Mouse (Mus musculus) kidney, adult 2 months (tissue): ENCODE data around the gene Cox19. TPM values are rescaled to one million over a fixed set of nuclear protein-coding genes. Genes with fewer than 3 reads are reported as not detected.

Source experiments
- DNase-seq: peaks from one replicate; pipeline ENCODE4 v3.0.0; 2021
- H3K27ac ChIP-seq: fragments of 200-500 bp; 2 replicates; pipeline ENCODE4 v1.5.1; 2012; ENCODE audit warnings: low read depth, low read length, control low read depth, inconsistent platforms; ENCODE audit not compliant: insufficient read depth
- H3K27me3 ChIP-seq: fragments of 200-500 bp; replicated peaks from 2 replicates; pipeline ENCODE4 v1.6.1; 2012; ENCODE audit warnings: mild to moderate bottlenecking, moderate library complexity, low read length, inconsistent platforms; ENCODE audit not compliant: control insufficient read depth, insufficient read depth
- H3K36me3 ChIP-seq: fragments of 200-500 bp; 2 replicates; pipeline ENCODE4 v1.6.1; 2012; ENCODE audit warnings: mild to moderate bottlenecking, moderate library complexity, low read length, inconsistent platforms; ENCODE audit not compliant: control insufficient read depth, insufficient read depth
- H3K4me1 ChIP-seq: fragments of 200-500 bp; 2 replicates; pipeline ENCODE4 v1.6.1; 2011; ENCODE audit warnings: low read length; ENCODE audit not compliant: control insufficient read depth, insufficient read depth
- H3K4me3 ChIP-seq: fragments of 200-500 bp; 2 replicates; pipeline ENCODE4 v1.5.1; 2011; ENCODE audit warnings: mild to moderate bottlenecking, low read depth, low read length, control low read depth; ENCODE audit not compliant: insufficient read depth
- CTCF ChIP-seq: fragments of 200-500 bp; conservative IDR thresholded peaks from 2 replicates; pipeline ENCODE4 v1.5.1; 2011; ENCODE audit warnings: low read depth, mild to moderate bottlenecking, control low read depth, low read length, moderate library complexity, mixed read lengths; ENCODE audit not compliant: insufficient read depth, insufficient read length
- POLR2A ChIP-seq: fragments of 200-500 bp; IDR thresholded peaks from one replicate; pipeline ENCODE4 v1.6.1; 2011; ENCODE audit warnings: low read depth, low read length, control low read depth
- WGBS: fragments of 180-500 bp; shearing (Covaris S2); methylation state at CpG from one replicate; pipeline ENCODE4 v1.1.7; 2018; 5-methylcytosine and 5-hydroxymethylcytosine counted together
- polyA plus RNA-seq: library from polyadenylated mRNA; depleted of rRNA; stranded (reverse); fragments of >200 nt; gene quantifications from 2 replicates; pipeline ENCODE4 v1.2.3, GENCODE M21; 2012

Cox19 gene
- polyA plus RNA-seq, 1 experiment: 114 TPM

- Histone ChIP-seq H3K4me3 (peak overlapping the region; percentile 42), H3K36me3 (no peaks in the 10 kb centered on the region), H3K4me1 (peaks cover 65% of the 10 kb centered on the region), H3K27me3 (no peaks in the 10 kb centered on the region), H3K27ac (peak overlapping the region; percentile 87)
- TF ChIP-seq POLR2A: no peak
- no peak for TF ChIP-seq CTCF
- DNase-seq: peak; percentile 68
- 49% methylated on average over 18 of the region's 18 CpGs for WGBS
Observed at GRCm38 (mm10) chr5:139381586-139382513, 30.6 kb upstream of the Cox19 start.

GRCm38 (mm10) chr5:139380385-139381248 lies 29.4 kb upstream of the Cox19 start:
- peaks cover 62% of the 10 kb centered on the region for H3K4me1 ChIP-seq
- TF ChIP-seq CTCF (no peak), POLR2A (no peak)
- under 1% methylated on average over 73 of the region's 73 CpGs for WGBS
- H3K36me3 ChIP-seq: no peaks in the 10 kb centered on the region
- peak overlapping the region; percentile 98 for H3K27ac ChIP-seq
- H3K27me3 ChIP-seq: no peaks in the 10 kb centered on the region
- peak overlapping the region; percentile 86 for H3K4me3 ChIP-seq
- DNase-seq: peak; percentile 99

- 14% methylated on average over 8 of the region's 8 CpGs for WGBS
- Histone ChIP-seq H3K4me1 (peaks cover 60% of the 10 kb centered on the region), H3K27me3 (no peaks in the 10 kb centered on the region), H3K4me3 (peak overlapping the region; percentile 5), H3K27ac (peak overlapping the region; percentile 93), H3K36me3 (no peaks in the 10 kb centered on the region)
- DNase-seq: no peak
- TF ChIP-seq CTCF (no peak), POLR2A (no peak)
Observed at GRCm38 (mm10) chr5:139379771-139380384, 28.7 kb upstream of the Cox19 start.

GRCm38 (mm10) chr5:139378986-139379629 lies 27.9 kb upstream of the Cox19 start:
- no peaks in the 10 kb centered on the region for H3K27me3 ChIP-seq
- H3K4me1 ChIP-seq: peaks cover 59% of the 10 kb centered on the region
- H3K27ac ChIP-seq: peak overlapping the region; percentile 93
- H3K4me3 ChIP-seq: no peak overlapping the region
- peak; percentile 98 for DNase-seq
- 7% methylated on average over 21 of the region's 21 CpGs for WGBS
- H3K36me3 ChIP-seq: no peaks in the 10 kb centered on the region
- TF ChIP-seq POLR2A (no peak), CTCF (no peak)

DNA sequence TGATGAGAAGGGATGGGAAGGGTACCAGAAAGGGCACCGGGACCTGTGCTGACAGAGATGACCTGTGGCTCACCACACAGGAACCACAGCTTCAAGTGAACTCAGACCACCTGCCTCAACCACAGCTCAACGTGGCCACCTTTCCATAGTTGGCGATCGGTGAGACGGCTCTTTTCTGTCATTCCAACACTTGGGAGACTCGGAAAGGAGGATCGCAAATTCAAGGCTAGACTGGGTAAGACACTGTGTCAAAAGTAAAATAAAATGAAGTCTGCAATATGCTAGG lies 27.0 kb upstream of the Cox19 start:
- H3K27ac ChIP-seq: peak overlapping the region; percentile 90
- 64% methylated on average over 7 of the region's 7 CpGs for WGBS
- no peaks in the 10 kb centered on the region for H3K27me3 ChIP-seq
- no peaks in the 10 kb centered on the region for H3K36me3 ChIP-seq
- TF ChIP-seq POLR2A (no peak), CTCF (no peak)
- H3K4me3 ChIP-seq: no peak overlapping the region
- H3K4me1 ChIP-seq: peaks cover 55% of the 10 kb centered on the region
- DNase-seq: no peak

DNA sequence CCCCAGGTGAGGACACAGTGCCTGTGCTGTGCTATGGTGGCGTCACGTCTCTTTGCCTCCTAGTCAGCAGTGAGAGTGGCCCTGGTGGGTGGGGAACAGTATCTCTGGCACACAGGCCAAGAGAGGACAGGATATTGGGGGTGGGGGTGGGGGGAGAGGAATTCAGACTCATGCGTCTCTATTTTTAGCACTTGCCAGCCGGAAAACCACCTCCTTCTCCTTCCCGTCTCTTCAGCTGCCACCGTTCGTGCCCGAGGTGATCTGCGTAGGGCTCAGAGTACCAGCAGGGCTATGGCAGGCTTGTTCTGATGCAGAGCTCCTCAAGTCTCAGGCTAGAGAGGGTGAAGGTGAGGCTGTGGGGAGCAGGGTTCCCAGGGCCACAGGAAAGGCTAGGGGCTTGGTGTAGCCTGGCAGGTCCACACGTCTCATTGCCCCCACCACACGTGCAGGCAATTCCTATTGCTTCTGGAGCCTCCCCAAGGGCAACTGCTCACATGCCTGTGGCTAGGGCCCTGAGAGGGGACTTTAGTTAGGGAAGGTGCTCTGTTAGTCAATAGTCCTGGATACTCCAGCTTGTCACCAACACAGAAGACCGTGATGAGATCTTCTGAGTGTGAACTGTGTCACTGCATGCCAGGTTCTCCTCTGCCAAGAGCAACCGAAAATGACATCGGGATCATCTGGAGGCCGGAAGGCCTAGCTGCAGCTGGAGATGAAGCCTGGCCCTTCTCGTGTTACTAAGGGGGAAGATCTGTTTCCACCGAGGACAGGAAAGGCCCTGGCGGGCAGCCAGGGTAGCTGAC lies 26.5 kb upstream of the Cox19 start, which contains the start of gene Gpr146:
Gene Gpr146, plus strand, starts transcription at position 230 of the 803 bp plus-strand sequence.
- Histone ChIP-seq H3K27me3 (no peaks in the 10 kb centered on the region), H3K4me1 (peaks cover 55% of the 10 kb centered on the region), H3K27ac (peak within 1 kb of the TSS; percentile 90), H3K4me3 (no peak within 1 kb of the TSS), H3K36me3 (no peaks in the 10 kb centered on the region)
- WGBS: 34% methylated on average over 18 of the region's 18 CpGs
- TF ChIP-seq CTCF (no peak), POLR2A (no peak)
- DNase-seq: peak; percentile 89
